Mouse (Mus musculus): ENCODE data around the gene Stk32c. TPM values are rescaled to one million over a fixed set of nuclear protein-coding genes. Genes with fewer than 3 reads are reported as not detected.

The Stk32c gene
- total RNA-seq, 2 experiments from 2014 or later, result 2.8 to 4.6 TPM

DNA sequence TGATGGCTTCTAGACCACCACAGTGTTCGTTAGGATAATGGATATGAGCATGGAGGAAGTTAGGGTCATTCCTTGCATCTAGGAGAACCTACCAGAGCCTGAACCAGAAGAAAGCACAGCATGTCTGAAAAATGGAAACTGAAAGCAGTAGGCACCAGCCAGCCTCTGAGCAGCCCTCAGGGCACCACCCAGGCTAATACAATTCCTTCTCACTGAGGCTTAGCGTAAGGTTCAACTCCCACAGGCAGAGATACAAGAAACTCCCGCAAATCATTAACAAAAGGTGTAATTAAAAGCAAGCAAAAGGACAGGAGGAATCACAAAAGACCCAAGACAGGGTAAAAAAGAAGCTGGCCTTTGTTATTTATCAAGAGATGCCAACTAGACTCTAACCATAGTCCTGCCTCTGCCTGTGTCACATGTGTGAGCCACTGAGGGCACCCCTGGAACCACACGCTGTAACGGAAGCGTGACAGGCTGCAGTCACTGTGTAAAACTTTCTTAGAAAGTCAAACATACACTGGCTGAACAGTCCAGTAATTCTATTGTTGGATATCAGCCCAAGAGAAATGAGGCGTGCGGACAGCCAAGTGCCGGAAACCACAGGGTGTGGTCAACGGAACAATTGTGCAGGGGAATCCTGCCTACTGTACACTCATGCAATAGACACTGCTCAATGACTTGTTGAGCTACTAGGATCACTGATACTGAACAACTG, 56.6 kb downstream of the Stk32c start:
- intact Hi-C loops (cut with DNase I), result no loop called here
- DNase-seq, result peak; percentile 45 to 52

- peak; percentile 34 to 47 for DNase-seq
- intact Hi-C loops (cut with DNase I), result no loop called here
Observed at GRCm38 (mm10) chr7:139152927-139153326, 60.2 kb downstream of the Stk32c start.

GRCm38 (mm10) chr7:139151116-139151515, 62.0 kb downstream of the Stk32c start:
- peak; percentile 33 to 51 for DNase-seq
- intact Hi-C loops (cut with DNase I), result no loop called here

GRCm38 (mm10) chr7:139149373-139149772, 63.7 kb downstream of the Stk32c start:
- DNase-seq, result no peak
- intact Hi-C loops (cut with DNase I), result loop anchor here (5.0 kb wide), 1 partner anchor 38 kb away; no protein-coding TSS in a partner anchor

DNA sequence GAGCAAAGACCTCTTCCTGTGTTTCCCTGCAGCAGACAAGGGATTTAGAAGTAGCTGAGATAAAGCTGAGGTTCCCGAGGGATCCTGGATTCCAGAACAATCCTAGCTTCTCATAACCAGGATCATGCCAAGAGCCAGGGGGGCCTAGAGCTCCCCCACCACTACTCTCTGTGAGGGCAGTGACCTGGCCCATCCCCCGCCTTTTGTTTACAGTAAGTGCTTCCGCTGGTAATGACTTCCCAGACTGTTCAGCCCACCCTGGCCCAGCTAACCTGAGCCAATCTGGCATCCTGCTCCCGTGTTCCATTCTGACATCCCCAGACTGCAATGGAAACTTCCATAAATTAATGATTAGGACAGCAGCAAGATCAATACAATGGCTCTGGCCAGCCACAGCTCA, 65.7 kb downstream of the Stk32c start:
- intact Hi-C loops (cut with DNase I), result loop anchor here (5.0 kb wide), 1 partner anchor 40 kb away; no protein-coding TSS in a partner anchor
- DNase-seq, result peak; percentile 29 to 32

GRCm38 (mm10) chr7:139145891-139146290, 67.2 kb downstream of the Stk32c start:
- intact Hi-C loops (cut with DNase I), result loop anchor here (5.0 kb wide), 1 partner anchor 41 kb away; no protein-coding TSS in a partner anchor
- DNase-seq, result no peak

GRCm38 (mm10) chr7:139143785-139144184, 69.3 kb downstream of the Stk32c start:
- intact Hi-C loops (cut with DNase I), result no loop called here
- DNase-seq, result no peak

DNA sequence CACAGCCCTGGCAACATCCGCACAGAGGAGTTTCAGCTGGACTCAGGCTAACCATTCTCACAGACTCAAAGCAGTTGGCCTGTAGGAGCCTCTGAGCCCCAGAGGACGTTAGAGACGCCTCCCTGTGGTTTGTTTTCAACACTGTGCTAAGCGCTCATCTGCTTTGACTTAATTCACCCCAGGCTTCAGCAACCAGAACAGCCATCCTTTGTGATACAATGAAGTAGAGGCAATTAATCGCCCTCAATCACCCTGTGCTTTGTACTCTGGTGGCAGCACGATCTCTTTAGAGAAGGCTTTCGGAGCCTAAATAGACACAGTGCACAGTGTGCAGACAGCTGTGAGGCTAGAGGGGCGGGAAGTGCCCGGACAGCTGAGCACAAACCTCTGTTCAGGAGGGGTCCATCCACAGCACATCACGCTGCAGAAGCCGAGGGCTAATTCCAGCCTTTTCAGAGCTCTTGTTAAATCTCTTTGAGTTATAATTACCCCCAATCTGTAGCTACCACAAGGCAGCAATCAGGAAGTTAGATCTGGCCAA, 73.1 kb downstream of the Stk32c start:
- peak in 1 of 2 experiments; percentile 28 for DNase-seq
- intact Hi-C loops (cut with DNase I), result no loop called here

DNA sequence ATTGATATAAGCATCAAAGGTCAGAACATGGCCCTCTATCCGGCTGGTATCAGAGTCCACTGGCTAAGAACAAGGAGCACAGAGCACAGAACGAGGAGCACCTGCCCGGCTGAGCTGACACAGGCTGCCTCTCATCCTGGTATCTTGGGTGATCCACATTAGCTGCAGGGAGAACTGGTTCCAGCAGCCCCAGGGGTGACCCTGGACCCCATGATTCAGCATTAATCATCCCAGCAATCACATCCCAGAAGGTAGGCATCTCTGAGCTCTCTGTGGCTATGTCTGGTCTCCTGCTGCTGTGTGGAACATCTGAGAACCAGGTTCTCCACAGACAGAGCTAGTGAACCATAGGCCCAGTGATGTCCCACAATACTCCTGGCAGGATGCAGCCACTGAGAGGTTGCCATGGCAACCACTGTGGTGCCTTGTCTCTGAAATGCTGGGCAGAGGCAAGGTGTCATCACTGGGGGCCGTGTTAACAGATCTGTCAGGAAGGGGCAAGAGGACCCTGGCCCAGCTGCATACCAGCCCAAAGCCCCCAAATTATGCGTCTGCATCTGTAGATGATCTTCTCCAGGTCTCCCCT, 76.1 kb downstream of the Stk32c start:
- intact Hi-C loops (cut with DNase I), result no loop called here
- no peak for DNase-seq

DNA sequence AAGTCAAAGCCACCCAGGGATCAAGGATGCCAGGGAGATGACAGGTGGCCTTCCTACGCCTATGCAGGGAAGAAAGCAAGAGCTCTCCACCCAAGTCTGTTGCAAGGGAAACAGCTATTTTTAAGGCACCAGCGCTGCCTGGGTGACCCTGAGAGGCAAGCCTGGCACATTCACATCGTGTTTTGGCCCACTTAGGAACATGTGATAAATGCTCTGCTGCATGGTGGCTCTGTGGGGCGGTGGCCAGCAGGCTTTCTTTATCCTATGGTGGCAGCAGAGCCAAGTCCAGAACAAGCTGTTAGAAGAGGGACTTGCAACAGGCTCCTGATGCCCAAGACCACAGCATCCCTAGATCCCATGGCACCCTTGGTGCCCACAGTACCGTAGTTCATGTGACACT, 77.9 kb downstream of the Stk32c start:
- DNase-seq, result peak; percentile 49 to 58
- intact Hi-C loops (cut with DNase I), result no loop called here

DNA sequence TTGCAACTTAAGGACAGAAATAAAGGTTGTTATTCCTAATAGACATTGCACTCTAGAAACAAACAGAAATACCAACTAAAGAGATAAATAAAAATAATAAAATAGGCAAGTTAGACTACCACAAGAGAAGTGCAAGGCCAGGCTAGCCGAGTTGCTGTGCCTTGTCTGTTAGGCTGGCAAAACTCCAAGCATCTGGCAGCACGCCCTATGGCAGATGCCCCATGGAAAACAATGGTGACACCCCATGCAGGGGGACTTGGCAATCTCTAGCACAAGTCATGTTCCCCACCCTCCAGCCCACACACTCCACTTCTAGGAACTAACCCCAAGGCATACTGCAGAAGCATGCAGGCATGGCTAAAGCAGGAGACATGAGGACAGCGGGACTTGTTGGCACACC, 79.7 kb downstream of the Stk32c start:
- intact Hi-C loops (cut with DNase I), result no loop called here
- peak; percentile 59 to 62 for DNase-seq

DNA sequence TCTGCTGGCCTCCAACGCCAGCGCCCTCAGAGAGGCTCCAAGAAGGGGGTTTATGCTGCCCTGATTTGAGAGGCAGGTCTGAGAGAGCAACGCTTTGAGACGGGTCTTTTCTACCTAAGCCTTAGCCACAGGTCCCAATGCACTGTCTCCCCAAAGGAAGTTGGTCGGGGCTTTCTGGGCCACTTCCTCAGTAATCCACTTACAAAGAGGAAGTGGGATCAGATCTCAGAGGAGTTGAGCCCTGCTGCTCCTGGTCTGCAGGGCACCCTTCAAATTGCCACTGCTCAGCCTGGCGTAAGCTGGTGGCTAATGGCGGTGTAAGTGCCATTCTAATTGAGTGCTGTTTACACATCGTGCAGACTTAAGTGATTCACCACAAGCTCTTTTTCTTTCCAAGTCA, 81.6 kb downstream of the Stk32c start:
- DNase-seq, result no peak
- intact Hi-C loops (cut with DNase I), result no loop called here

DNA sequence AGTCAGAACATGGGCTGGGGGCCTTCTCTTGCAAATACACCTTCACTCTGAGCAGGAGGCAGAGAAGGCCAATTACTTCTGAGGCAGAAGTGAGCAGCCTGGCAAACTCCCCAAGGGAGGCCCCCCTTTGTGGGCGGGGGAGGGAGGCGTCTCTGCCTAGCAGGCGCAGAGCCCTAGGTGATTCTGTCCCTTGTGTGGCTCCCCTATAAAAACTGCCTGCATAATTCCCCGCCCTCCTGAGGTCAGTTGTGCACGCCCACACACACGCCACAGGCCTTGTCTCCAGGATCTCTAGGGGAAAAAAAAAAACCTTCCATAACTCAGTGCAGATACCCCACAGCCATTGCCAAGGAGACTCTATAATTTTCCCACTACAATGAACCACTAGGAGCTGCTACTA, 82.7 kb downstream of the Stk32c start:
- DNase-seq, result no peak
- intact Hi-C loops (cut with DNase I), result no loop called here

DNA sequence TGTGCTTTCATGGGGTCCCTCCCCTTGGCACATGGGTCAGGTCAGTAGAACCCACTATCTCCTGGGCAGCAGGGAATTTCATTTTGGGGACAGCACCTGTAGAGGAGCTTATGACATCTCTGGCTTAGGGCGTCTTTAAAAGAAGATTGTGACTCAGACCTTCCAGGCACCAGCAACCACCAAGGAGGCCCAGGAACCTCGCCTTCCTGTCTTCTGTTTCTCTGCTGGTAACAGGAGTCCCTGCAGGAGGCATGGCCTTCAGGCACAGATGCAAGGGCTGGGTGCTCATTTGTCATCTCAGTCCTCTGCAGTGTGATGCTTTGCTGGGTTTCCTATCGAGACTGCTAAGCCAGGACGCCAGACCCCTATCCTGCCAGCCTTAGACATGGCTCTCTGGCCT, 84.1 kb downstream of the Stk32c start:
- DNase-seq, result no peak
- intact Hi-C loops (cut with DNase I), result no loop called here

DNA sequence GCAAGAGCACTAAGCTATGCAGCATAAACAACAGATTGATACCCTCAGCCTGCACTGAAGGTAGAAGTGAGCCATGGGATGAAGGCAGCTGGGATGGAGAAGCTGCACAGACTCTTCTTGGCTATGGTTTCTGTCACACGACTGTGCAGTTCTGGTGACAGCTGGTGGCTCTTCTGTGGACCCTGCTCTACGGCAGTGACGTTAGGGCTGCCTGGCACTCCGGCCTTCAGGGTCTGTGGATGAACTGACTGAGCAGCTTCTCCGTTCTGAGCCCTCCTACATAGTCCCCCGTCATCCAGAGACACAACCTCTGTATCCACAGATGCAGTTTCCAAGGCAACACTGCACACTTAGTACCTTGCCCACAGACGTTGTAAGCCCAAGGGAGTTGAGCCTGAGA, 86.6 kb downstream of the Stk32c start:
- intact Hi-C loops (cut with DNase I), result loop anchor here (2.0 kb wide), 1 partner anchor 70 kb away; no protein-coding TSS in a partner anchor
- no peak for DNase-seq

GRCm38 (mm10) chr7:139125881-139126280, 87.2 kb downstream of the Stk32c start:
- intact Hi-C loops (cut with DNase I), result loop anchor here (2.0 kb wide), 1 partner anchor 71 kb away; no protein-coding TSS in a partner anchor
- no peak for DNase-seq

- DNase-seq, result no peak
- intact Hi-C loops (cut with DNase I), result loop anchor here (5.0 kb wide), 1 partner anchor 178 kb away; no protein-coding TSS in a partner anchor
Observed at GRCm38 (mm10) chr7:139119775-139120153, 93.3 kb downstream of the Stk32c start.

DNA sequence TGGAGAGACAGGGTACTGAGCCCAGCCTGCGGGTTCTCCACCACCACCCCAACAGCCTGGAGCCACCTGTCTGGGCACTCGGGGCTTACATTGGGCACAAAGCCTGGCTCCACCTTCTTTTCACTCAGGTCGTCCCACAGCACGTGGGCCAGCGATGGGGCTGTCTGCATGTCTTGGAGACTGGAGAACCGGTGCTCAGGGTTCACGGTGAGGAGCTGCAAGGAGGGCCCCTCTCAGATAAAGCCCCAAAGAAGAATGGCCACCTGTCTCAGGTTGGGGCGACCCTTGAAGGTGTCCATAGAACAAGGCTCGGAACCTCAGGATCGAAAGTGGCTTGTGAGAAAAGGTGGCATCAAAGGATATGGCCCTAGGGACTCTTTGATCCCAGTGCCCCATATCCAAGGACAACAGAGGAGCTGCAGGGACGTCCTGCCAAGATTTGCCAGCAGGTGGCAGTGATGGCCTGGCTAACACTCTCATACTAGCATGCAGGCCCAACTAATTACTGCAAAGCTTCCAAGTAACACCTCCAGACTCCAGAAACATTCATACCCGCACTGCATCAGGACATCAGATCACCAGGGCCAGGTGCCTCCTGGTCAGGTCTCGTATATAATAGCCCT, 93.8 kb downstream of the Stk32c start:
- intact Hi-C loops (cut with DNase I), result no loop called here
- DNase-seq, result peak; percentile 90 to 93

DNA sequence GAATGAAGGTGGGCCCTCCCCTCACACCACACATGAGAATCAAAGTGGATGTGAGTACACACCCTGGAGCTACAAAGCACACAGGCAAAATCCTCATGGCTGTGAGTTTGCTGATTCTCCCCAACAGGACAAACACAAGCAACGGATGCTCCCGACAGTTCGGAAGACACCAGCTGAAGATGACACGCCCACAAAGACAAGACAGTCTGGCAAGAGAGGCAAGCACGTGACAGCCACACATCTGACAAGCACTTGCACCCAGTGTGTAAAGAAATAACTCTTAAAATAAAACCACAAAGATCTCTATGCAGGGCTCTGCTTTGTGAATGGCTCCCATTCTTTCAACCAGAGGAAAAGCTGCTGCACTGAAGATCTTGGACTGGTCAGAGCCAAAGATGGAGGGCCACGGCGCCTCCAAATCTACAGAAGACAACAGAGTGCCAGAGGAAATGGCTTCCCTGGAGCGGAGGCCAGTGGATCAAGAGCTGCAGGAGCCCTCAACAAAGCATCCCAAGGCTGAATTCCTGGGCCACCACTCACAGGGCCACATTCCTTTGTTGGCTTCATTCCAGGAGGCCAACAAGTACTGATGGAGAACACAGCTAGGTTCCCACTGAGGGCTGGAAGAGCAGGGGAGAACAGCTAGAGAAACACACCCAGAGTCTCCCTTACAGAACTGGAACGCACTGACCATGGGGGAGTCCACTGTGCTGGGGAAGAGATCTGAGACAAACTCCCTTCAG, 105.0 kb downstream of the Stk32c start:
- DNase-seq, result no peak
- intact Hi-C loops (cut with DNase I), result no loop called here

- intact Hi-C loops (cut with DNase I), result no loop called here
- no peak for DNase-seq
Observed at GRCm38 (mm10) chr7:139105705-139106104, 107.4 kb downstream of the Stk32c start.

- intact Hi-C loops (cut with DNase I), result no loop called here
Observed at GRCm38 (mm10) chr7:139105076-139105475, 108.0 kb downstream of the Stk32c start.

More at GRCm38 (mm10) chr7:139105076-139105475, 108.0 kb downstream of the Stk32c start:
- no peak for DNase-seq

Data from heart, postnatal 10 days (tissue).